Mouse (Mus musculus) mouse embryonic stem cell (cell line): ENCODE results near the gene Fyco1.
"Not testable (repeated sequence)": the region's sequence is repeated elsewhere in the genome, so short reads cannot be mapped to it uniquely, and the experiment has no call there.

Source experiments
- in situ Hi-C, 2 experiments: fragments of 300-500 bp; cut with MboI; formaldehyde crosslinking; loops; 1 replicate in 1 of 2; 3 replicates in 1 of 2; pipeline ENCODE4 v1.14.3; 2019 to 2020; ENCODE audit warnings: low sequenced_read_pairs in 2 of 2, low pct_unique_long_range_greater_than_20kb in 1 of 2, mixed read lengths in 1 of 2; ENCODE audit not compliant: unreplicated experiment in 1 of 2

The Fyco1 gene

DNA sequence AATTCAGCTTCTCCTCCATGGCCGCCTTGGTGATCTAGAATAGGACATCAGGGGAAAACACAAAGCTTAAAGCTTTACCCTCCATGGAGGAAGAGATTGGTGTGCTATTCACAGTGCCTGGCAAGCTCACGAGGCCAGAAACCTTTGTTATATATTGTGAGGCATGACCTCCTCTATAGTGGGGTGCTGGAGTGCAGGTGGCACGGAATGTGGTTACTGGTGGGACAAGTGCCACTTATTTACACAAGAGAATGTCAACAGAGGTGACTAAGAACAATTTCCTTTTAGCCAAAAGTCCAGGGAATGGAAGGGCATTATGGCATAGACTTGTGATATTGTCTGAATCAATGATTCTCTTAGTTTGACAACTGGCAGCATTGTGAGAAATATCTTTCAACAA, 25.1 kb downstream of the Fyco1 start:
- in situ Hi-C loops: no loop called here

DNA sequence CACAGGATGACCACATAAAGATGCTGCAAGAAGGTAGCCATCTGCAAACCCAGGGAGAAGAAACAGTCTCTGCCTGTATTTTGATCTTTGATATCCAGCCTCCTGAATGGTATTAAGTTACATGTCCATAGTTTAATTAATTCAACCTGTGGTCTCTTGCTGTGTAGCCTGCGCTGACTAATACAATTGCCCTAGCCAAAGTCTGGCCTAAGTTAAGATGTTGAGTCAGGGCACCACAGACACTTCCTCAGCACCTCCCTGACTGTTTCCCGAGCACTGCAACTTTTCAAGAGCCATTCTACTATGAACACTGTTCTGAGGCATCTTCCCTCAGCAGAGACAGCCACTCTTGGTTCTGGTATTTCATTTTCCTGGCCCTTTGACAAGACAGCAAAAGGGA, 33.1 kb downstream of the Fyco1 start:
- in situ Hi-C loops: no loop called here

DNA sequence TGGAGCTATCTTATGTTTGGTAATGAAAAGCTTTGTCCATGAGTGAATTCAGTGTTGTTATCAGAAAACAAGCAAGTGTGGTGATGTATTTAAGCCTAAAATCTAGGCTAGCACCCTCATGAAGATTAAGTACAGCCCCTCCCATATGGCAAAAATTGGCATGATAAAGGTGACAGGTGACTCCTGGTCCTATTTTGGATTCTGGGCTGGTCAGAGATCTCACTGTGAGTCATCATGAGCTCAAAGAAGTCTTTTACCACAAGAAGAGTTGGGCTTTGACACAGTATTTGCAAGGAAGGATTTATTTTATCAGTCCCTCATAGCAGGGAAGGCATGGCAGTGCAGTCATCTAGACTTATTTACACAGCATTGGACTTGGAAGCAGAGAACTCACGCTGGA, 35.7 kb downstream of the Fyco1 start:
- in situ Hi-C loops: no loop called here

DNA sequence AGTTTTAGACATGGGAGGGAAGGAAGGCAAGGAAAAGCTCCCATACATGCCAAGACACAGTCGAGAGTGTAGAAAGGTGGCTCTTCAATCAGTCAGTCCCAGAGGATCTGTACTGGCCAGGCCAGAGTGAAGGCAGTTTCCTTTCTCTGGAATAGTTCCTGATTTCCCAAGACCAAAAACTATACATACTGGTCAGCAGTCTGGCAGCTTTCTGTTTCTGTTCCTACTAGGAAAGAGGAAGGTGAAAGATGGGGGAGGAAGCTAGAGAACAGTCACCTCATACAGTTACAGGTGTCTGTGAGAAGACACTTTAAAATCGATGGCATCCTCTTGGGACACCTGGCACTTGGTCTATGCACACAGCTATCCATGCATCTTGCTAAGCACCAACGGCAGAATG, 36.3 kb downstream of the Fyco1 start:
- in situ Hi-C loops: no loop called here

DNA sequence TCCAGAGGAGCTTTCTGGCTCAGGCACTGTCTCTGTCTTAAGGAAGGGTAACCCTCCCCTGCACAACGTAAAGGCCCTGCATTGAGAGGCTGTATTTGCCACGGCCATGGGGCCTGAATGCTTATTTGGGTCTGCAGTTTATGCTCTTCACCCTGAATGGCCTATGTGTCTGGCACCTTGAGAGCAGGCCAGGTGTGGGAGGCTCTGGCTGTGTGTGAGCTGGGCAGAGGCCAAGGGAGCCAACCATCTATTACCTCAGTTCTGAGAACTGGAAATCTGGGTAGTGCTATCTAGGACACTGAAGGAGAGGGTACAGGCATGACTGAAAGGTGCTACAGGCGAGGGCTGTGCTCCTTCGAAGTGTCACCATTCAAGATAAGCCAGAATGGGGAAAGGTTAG, 36.9 kb downstream of the Fyco1 start:
- in situ Hi-C loops: no loop called here

DNA sequence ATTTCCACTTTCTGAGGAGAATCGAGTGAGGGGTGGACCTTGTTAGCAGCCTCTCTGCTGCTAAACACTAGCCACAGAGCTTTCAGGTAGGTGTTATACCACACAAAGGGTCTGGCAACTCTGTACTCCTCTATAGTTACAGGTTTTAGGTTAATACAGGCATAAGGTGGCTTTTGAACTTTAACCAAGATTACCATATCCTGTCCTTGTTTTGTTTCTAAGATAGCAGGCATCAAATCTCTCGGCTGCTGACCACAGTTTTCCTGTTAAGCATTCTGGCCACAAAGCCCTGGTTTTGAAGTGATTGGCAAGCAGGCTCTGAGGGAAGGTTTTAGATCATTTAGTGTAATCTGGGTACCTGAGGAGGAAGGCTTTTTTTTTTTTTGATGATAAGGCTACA, 37.4 kb downstream of the Fyco1 start:
- in situ Hi-C loops: no loop called here

DNA sequence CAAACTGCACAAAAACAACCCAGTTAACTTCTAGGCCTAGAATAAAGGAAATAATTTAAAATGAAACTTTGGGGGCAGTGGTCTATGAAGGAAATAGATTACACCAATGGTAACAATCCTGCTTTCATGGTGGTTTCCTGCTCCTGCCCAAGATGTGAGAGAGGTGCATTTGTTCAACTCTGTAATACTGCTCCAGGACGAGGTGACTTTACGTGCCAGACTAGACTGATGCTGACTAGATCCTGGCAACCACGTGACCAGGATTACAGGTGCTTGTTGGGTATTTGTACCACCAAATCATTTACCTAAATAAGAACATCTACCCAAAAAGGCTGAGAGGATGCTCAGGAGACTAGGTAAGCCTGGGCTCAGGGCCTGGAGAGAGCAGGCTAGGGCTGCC, 39.9 kb downstream of the Fyco1 start:
- in situ Hi-C loops: no loop called here

DNA sequence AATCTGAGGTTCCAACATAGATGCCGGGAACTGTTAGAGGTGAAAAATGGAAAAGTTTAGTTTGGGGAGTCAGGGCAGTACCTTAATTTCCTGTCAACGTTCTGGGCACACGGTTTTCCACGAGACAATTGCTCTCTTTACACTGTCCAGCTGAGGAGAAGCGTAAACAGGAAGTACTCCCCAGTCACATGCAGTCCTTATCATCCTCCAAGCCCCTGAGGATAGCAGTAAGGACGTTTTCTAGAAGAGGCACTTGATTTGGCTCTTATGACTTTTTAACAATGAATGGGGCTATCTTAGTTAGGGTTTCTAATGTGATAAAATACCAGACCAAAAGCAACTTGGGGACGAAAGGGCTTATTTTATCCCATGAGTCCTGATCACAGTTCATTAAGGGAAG, 43.1 kb downstream of the Fyco1 start:
- in situ Hi-C loops: no loop called here

DNA sequence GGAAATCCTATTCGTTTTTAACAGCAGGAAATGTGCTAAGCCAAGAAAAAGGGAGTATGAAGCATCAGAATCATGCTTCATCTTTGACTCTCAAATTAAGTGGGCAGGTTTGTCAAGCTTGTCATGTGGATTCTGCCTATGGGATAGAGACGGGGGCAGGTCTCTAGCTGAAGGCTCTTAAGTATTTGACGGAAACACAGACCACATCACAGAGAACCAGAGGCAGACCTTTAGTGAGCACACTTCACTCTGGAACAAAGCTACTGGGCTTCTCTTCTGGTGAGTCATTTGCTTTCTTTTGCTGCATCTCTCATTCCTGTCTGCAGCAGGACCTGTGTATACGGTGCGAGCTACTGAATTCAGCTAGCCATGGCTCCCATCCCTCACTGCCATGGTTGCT, 45.4 kb downstream of the Fyco1 start, which contains the start of gene Cxcr6:
Gene Cxcr6 (plus strand): TSS at position 209 of the 400 bp plus-strand sequence.
- in situ Hi-C loops: no loop called here

DNA sequence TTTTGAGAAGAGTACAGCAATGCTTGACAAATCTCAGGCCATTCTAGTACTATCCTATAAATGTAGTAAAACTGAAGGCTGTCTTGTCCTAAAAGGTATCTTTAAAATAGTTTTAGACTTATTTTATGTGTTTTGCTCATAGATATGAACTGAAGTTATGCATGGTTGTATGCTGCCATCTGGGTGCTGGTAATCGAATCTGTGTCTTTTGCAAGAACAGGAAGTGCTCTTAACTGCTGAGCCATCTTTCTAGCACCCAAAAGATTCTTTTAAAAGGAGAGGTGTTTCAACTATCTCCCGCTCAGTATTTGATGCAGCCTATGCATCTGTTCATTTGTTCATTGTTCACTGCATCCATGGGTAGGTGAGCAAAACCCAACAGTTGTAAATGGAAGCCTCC, 46.5 kb downstream of the Fyco1 start:
- in situ Hi-C loops: no loop called here

DNA sequence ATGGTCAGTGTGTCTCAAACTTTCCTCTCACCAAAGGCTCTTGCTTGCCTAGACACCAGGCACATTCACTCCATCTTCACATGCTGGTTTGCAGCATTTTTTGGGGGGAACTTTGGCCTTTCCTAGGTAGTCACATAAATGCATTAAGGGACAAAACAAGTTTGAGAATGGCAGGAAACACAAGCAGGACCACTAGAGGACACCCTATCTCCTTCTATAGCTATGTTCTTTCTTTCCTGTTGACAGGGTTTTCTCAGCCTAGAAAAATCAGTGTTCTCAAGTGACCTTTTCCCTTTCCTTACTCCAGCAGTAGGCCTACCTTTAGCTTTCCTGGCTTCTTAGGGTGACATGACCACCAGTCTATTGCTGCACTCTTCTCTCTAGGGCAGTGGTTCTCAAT, 48.8 kb downstream of the Fyco1 start:
- in situ Hi-C loops: no loop called here

DNA sequence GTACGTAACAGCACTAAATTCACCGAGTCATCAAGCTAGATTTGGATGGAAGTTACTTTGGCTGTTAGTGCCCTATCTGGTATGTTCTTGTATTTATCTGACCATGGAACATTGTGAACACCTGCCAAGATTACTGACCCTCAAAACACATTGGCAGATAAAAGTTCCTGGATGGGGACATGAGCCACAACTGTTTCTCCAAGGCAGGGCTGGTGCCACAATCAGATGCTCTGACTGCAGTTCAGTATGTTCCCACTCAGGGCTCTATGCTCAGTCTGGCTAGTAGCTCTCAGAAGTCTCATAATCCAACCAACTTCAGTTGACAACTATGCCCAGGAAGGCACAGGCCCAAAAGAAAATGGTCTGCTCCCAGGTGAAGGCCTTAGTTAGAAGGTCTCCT, 49.3 kb downstream of the Fyco1 start:
- in situ Hi-C loops: no loop called here

DNA sequence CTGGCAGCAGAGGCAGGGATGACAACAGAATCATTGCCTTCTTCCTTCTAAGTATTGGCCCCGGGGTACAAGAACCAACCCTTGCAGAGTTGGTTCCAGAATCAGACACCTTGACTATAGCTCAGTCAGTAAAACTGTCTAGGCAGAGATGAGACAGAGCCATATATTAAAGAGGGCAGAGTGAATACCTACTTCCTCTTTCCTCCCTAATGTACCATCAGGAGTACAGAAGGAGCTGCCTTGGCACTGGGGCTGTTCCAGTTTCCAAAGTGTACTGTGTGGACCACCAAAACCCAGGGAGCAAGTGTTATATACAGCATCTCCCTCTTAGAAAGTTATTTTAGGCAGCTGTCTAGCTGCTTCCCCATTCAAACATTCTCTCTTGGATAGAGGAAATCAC, 50.2 kb downstream of the Fyco1 start:
- in situ Hi-C loops: no loop called here

DNA sequence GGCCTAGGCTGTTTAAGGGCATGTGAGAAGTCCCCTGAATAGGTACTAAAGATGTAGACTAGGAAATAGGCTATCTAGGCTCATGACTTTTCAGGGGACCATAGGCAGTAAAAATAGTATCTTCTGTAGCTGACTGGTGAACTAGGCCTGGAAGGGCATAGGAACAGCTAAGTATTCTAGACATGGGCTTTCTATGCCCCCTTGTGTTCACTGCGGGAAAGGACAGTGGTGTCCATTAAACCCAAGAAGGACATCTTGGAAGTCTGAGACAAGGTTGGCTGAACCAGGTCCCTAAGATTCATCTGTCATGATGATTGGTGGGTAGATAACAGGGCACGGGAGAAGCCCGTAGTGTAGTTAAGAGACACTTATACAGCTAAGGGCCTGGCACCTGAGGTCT, 55.5 kb downstream of the Fyco1 start:
- in situ Hi-C loops: no loop called here

DNA sequence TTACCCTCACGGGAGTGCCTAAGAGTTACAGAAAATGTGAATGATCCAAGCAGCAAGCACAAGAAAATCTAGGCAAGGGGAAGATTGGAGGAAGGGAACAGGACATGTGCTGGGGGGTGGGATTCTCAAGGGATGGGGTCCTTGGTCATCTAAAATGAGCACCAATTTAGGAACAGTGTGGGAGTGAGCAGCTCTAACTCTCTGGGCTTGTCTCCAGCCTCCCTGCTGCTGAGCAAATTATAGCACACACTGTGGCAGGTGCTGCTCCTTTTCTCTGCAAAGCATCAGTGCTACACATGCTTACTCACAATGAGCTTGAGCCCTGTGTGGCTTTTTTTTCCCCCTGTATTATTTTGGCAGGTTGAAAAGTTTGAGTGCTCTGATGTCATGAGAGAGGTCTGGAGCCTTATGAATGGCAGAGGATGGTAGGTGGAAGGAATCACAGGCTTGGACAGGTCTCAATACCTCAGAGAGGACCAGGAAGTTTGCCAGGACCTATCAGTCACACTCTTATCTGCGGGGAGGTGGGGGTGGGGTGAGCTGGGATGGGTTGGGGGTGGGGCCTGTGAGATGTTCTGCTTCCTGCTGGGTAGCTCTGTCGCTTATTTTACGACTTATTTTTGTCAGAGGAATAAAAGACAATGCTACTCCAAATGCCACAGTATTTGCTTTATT, 62.7 kb downstream of the Fyco1 start:
- in situ Hi-C loops: no loop called here

DNA sequence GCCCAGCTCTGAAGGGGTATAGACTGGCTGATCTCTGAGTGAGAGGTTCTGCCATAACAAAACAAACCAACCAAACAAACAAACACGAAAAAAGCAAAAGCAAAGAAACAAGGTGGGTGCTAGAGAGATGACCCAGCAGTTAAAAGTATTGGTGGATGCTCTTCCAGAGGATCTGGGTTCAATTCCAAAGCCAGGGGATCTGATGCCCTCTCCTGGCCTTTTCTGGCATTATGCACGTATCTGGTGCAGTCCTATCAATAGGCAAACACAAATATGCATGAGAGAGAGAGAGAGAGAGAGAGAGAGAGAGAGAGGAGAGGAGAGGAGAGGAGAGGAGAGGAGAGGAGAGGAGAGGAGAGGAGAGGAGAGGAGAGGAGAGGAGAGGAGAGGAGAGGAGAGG, 78.4 kb downstream of the Fyco1 start:
- in situ Hi-C loops: not testable (repeated sequence)

DNA sequence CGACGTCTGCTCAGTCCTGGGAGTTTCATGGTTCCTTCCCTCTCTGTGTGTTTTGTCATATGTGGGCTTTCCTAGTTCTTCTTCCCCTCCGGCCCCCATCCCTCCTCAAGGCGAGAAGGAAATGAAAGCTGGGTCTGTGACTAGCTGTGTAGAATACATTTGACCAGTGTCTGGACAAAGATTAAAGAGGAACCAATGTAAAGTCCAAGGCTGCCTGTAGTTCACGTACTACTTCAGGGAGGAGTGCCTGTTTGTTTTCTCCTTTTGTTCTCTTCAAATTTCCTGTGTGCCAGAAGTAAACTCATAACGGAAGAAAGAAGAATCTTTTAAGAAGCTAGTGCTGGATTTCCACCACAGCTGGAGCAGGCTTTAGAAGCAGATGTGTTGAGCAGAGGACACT, 82.2 kb downstream of the Fyco1 start:
- in situ Hi-C loops: no loop called here

DNA sequence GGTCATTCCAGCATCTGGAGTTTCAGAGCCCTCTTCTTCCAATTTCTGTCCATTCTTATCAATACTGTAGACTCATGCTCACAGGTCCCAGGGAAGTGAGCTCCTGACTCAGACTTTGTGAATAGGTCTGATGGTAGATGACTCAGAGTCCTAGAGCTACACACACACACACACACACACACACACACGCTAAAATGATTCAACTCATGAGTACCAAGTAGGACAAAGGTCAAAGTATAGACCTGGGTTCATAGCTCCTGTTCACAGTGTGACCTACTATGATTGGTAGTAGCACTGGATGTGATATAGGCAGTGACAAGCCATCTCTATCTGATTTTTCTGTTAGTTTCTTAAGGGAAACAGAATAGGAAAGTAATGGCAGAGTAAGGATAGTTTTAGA, 83.3 kb downstream of the Fyco1 start:
- in situ Hi-C loops: no loop called here

DNA sequence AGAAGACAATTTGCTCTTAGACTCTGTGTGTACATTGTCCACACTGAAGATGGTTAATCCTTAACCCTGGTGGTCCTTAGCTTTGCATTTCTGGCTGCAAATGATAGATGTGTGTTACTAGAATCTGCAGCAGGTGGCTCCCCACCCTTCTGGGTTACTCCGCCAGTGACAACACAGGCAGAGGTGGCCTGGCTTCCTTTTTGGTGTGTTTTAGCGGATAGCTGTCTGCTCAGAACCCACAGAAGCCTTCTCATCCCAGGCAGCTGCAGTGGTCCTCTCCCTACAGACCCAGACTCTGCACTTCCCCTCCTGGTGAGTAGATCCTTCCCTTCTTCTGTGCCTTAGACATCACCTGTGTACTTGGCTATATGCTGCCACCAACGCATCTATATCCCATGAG, 84.7 kb downstream of the Fyco1 start:
- in situ Hi-C loops: no loop called here

DNA sequence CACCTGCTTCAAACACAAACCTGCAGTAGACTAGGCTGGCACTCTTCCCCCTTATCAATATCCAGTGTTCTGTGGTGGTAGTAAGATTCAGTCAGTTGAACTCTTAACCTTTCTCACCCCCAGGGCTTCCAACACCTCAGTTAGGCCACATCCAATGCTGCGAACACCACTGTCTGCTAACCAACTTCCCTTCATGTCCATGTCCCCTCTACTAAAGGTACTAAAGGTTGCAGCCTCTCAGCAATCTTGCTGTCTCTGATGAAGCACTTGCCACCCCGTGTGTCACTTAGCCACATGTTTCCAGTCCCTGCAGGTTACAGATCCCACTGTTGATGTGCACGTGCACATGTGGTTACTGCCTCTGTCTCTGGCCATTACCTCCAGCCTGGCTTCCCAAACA, 87.9 kb downstream of the Fyco1 start:
- in situ Hi-C loops: no loop called here

DNA sequence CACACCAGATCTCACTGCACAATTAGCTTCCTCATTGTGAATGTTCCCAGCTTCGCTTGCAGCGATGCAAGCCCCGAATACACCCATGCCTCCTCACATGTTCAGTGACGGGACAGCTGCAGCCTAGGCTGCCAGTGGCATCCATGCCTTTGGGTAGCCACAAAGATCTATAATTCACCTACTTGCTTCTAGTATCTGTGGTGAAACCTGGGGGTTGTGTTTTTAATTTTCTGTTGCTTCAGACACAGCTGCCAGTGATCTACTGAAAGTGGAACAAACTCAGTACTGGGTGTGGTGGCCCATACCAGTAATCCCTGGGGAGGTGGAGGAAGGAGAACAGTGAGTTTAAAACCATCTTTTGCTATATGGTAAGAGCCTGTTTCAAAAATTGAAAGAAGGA, 88.8 kb downstream of the Fyco1 start:
- in situ Hi-C loops: no loop called here
